Mouse (Mus musculus): ENCODE results near the gene Plek2. TPM values are rescaled to one million over a fixed set of nuclear protein-coding genes. Genes with fewer than 3 reads are reported as not detected.
A peak's percentile ranks its signal among the peaks of the same experiment; 100 is the strongest.

Plek2 gene
- polyA plus RNA-seq, 1 experiment: not detected

DNA sequence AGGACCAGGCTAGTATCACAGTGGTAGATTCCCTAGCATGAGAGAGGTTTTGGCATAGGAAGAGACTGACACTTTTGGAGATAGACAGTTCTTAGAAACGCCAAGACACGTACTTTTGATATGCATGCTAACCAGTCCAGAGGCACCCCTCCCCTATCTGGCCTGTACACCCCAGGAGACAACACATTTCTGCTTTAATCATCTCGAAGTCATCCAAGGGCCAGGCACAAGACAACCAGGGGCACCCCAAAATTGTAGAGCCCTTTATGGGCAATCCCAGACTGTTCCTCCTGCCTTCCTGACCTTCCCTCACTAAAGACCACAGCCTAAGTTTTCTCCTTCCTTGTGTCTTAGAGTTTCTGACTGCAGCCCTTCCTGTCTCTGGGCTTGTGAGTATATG is 8.8 kb upstream of the Plek2 start:
- no peak overlapping the region for H3K27ac ChIP-seq (ENCODE audit: insufficient read depth, low read length)
- peaks cover 4% of the 10 kb centered on the region for H3K4me1 ChIP-seq (ENCODE audit: control insufficient read depth, insufficient read depth, low read length)
- H3K4me3 ChIP-seq (ENCODE audit: insufficient read depth, low read length): no peak overlapping the region
- TF ChIP-seq CTCF (IDR thresholded peaks at IDR 0.05; ENCODE audit: borderline replicate concordance, insufficient read depth, low read length) (no peak), POLR2A (IDR thresholded peaks at IDR 0.05; ENCODE audit: low read depth, low read length) (no peak)

DNA sequence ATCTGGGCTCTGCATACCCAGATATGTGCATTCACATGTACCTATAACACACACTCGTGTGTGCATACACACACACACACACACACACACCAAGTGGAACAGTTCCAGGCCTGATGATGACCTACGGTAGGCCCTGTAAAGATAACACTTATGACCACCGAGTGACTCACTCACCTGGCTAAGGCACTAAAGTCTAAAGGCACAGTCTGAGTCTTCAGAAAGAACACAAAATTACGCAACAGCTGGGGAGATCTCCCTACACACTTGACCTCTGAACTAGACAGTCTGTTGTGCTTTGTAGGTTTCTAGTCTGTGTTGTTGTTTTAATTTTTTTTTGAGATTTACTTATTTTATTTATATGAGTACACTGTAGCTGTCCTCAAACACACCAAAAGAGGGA is 7.7 kb upstream of the Plek2 start:
- H3K4me3 ChIP-seq (ENCODE audit: insufficient read depth, low read length): no peak overlapping the region
- peaks cover 4% of the 10 kb centered on the region for H3K4me1 ChIP-seq (ENCODE audit: control insufficient read depth, insufficient read depth, low read length)
- no peak overlapping the region for H3K27ac ChIP-seq (ENCODE audit: insufficient read depth, low read length)
- TF ChIP-seq POLR2A (IDR thresholded peaks at IDR 0.05; ENCODE audit: low read depth, low read length) (no peak), CTCF (IDR thresholded peaks at IDR 0.05; ENCODE audit: borderline replicate concordance, insufficient read depth, low read length) (no peak)

DNA sequence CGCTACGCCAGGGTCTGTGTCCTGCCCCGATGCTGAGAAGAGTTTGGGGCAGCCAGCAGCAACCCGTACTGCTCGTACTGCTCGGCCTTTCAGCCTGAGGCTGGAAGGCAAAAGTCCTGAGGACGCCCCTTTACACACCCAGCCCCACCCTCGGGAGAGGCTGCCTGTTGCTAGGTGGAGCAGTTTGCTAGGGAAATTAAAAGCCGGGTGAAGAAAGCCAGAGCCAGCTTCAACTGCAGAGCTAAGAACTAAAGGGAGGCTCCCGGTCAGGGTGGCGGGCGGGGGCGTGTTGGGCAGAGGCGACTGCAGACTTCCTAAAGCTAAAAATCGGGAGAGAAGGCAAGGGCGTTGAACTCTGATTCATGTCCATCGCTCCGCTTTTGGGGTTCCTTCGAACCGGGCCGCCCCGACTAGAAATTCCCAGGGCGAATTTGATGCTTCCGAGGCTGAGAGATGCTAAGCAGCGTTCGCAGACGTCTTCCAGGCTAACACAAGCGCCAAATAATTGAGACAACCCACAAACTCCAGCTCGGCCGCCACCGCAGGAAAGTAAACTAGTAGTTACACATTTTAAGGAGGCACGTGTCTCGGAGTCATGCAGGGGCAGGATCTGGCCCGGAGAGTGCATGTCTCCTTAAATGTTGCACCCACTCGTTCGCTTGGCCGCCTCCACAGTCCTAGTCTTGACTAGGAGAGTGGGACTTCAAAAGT is 5.1 kb upstream of the Plek2 start:
- H3K27ac ChIP-seq (ENCODE audit: insufficient read depth, low read length): peak overlapping the region; percentile 20; the same call in 1 of the 2 replicates
- no peak for TF ChIP-seq CTCF (IDR thresholded peaks at IDR 0.05; ENCODE audit: borderline replicate concordance, insufficient read depth, low read length)
- TF ChIP-seq POLR2A (IDR thresholded peaks at IDR 0.05; ENCODE audit: low read depth, low read length): peak; percentile 64
- peaks cover 6% of the 10 kb centered on the region for H3K4me1 ChIP-seq (ENCODE audit: control insufficient read depth, insufficient read depth, low read length)
- H3K4me3 ChIP-seq (ENCODE audit: insufficient read depth, low read length): peak overlapping the region; percentile 17

DNA sequence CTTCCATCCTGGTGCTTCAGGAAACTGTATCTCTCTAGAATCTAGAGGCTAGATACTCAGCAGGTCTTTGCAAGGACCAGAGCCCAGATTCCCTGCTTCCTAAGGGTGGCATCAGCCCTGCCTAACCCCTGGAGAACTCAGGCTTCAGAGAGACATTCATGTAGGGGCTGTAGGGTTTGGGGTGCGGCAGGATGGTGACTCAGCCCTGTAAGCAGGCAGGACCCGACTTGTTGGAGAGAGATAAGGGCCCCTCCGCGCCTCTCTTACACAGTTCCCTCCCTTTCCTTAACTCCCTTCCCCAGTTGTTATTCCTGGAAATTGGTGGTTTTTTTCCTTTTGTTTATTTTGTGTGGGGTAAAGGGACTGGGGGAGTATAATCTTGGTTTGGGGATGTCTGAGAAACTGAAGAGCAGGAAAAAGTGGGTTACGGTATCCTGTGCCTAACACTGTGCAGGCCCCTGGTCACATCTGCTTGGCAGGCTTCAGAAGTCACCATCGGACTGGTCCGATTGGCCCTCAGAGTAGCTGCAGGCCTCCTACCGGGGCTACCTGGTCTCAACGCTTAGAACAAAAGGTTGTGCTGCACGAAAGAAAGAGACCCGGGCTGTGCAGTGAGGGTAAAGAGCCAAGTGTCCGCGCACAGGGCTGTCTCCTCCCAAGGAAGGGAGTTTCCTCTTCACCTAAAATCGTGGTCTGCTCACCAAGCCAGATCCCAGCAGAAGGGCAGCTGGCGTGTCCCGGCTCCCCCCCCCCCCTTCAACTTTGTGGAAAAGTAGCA is 4.1 kb upstream of the Plek2 start:
- no peak overlapping the region for H3K27ac ChIP-seq (ENCODE audit: insufficient read depth, low read length)
- no peak for TF ChIP-seq POLR2A (IDR thresholded peaks at IDR 0.05; ENCODE audit: low read depth, low read length)
- TF ChIP-seq CTCF (IDR thresholded peaks at IDR 0.05; ENCODE audit: borderline replicate concordance, insufficient read depth, low read length): no peak
- H3K4me3 ChIP-seq (ENCODE audit: insufficient read depth, low read length): no peak overlapping the region

DNA sequence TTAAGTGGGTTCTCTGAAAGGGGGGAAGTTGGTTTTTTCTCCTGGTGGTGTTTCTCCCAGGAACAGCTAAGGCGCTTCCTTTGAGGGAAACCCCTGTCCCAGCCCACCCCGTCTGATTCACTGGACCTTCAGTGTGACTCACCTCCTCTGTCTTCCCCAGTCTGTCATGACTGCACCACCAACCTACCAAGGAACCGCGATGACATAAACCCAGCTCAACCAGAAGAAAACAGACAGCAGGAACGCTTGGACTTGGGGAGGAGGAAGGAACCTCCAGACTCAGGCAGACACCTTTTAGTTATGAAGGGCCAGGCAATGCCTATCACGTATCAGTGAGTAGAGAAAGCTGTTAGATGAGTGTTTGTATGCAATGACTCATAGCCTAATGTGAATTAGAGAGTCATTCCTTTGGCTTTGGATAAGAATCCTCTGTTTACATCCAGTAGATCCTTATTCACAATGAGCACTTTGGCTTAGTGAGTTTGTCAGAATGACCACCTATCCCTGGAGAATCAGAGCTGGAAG is 1.4 kb upstream of the Plek2 start:
- Histone ChIP-seq H3K27ac (ENCODE audit: insufficient read depth, low read length) (no peak overlapping the region), H3K4me3 (ENCODE audit: insufficient read depth, low read length) (no peak overlapping the region), H3K4me1 (ENCODE audit: control insufficient read depth, insufficient read depth, low read length) (peaks cover 6% of the 10 kb centered on the region)
- TF ChIP-seq CTCF (IDR thresholded peaks at IDR 0.05; ENCODE audit: borderline replicate concordance, insufficient read depth, low read length) (no peak), POLR2A (IDR thresholded peaks at IDR 0.05; ENCODE audit: low read depth, low read length) (no peak)

More for the DNA sequence above, 4.1 kb upstream of the Plek2 start:
- H3K4me1 ChIP-seq (ENCODE audit: control insufficient read depth, insufficient read depth, low read length): peaks cover 6% of the 10 kb centered on the region

DNA sequence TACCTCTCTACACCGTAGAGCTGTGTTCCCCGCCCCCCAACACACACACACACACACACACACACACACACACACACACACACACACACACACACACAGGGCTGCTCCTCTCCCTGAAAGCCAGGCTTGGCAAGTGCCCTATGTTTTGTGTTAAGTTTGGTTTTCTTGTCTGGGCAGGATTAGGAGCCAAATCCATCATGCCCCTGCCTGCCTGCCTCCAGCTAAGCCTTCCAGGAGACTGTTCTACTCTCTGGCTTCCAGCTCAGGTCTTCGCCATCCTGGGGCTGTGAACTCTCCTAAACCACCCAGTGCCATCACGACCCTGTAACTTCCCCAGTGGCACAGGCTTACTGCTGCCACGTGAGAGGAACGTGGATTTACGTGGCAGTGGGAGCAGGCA is 2.3 kb downstream of the Plek2 start:
- no peak for TF ChIP-seq CTCF (IDR thresholded peaks at IDR 0.05; ENCODE audit: borderline replicate concordance, insufficient read depth, low read length)
- TF ChIP-seq POLR2A (IDR thresholded peaks at IDR 0.05; ENCODE audit: low read depth, low read length): no peak
- Histone ChIP-seq H3K4me1 (ENCODE audit: control insufficient read depth, insufficient read depth, low read length) (peaks cover 3% of the 10 kb centered on the region; the same call in 1 of the 2 replicates), H3K27ac (ENCODE audit: insufficient read depth, low read length) (no peak overlapping the region), H3K4me3 (ENCODE audit: insufficient read depth, low read length) (no peak overlapping the region)

GRCm38 (mm10) chr12:78903313-78903712 is 3.5 kb downstream of the Plek2 start:
- H3K4me1 ChIP-seq (ENCODE audit: control insufficient read depth, insufficient read depth, low read length): peaks cover 5% of the 10 kb centered on the region; the same call in 1 of the 2 replicates
- H3K4me3 ChIP-seq (ENCODE audit: insufficient read depth, low read length): no peak overlapping the region

DNA sequence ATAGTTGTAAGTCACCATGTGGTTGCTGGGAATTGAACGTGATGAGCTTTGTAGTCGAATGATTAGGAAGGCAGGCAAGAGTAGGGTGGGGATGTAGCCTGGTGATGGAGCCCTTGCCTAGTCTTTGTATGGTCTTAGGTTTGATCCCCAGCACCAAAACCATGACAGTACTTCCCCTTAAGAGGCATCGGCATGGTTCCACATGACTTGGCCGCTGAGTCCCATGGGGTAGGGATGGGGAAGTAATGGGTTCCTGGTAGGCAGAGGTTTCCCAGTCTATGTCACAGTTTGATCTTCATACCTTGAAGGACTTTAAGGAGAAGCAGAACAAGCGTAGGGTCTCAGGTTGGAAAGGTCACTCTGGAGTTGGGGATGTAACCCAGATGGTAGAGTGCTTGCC is 5.3 kb downstream of the Plek2 start:
- Histone ChIP-seq H3K4me3 (ENCODE audit: insufficient read depth, low read length) (no peak overlapping the region), H3K27ac (ENCODE audit: insufficient read depth, low read length) (no peak overlapping the region)
- TF ChIP-seq POLR2A (IDR thresholded peaks at IDR 0.05; ENCODE audit: low read depth, low read length) (no peak), CTCF (IDR thresholded peaks at IDR 0.05; ENCODE audit: borderline replicate concordance, insufficient read depth, low read length) (no peak)

More at GRCm38 (mm10) chr12:78903313-78903712, 3.5 kb downstream of the Plek2 start:
- H3K27ac ChIP-seq (ENCODE audit: insufficient read depth, low read length): no peak overlapping the region
- TF ChIP-seq POLR2A (IDR thresholded peaks at IDR 0.05; ENCODE audit: low read depth, low read length): no peak
- TF ChIP-seq CTCF (IDR thresholded peaks at IDR 0.05; ENCODE audit: borderline replicate concordance, insufficient read depth, low read length): no peak

GRCm38 (mm10) chr12:78897861-78898260 is 8.9 kb downstream of the Plek2 start:
- no peak for TF ChIP-seq CTCF (IDR thresholded peaks at IDR 0.05; ENCODE audit: borderline replicate concordance, insufficient read depth, low read length)
- no peak for TF ChIP-seq POLR2A (IDR thresholded peaks at IDR 0.05; ENCODE audit: low read depth, low read length)
- H3K4me1 ChIP-seq (ENCODE audit: control insufficient read depth, insufficient read depth, low read length): peaks cover 2% of the 10 kb centered on the region; the same call in 1 of the 2 replicates
- H3K27ac ChIP-seq (ENCODE audit: insufficient read depth, low read length): no peak overlapping the region

More for the DNA sequence above, 5.3 kb downstream of the Plek2 start:
- peaks cover 2% of the 10 kb centered on the region; the same call in 1 of the 2 replicates for H3K4me1 ChIP-seq (ENCODE audit: control insufficient read depth, insufficient read depth, low read length)

More at GRCm38 (mm10) chr12:78897861-78898260, 8.9 kb downstream of the Plek2 start:
- H3K4me3 ChIP-seq (ENCODE audit: insufficient read depth, low read length): no peak overlapping the region
